Mouse (Mus musculus) retina, postnatal 1 day (tissue): Measurements from ENCODE around the gene Arrdc3.

ENCODE experiments used
- DNase-seq: peaks from one replicate; pipeline ENCODE4 v3.0.0-alpha.2; 2012

The Arrdc3 gene

DNA sequence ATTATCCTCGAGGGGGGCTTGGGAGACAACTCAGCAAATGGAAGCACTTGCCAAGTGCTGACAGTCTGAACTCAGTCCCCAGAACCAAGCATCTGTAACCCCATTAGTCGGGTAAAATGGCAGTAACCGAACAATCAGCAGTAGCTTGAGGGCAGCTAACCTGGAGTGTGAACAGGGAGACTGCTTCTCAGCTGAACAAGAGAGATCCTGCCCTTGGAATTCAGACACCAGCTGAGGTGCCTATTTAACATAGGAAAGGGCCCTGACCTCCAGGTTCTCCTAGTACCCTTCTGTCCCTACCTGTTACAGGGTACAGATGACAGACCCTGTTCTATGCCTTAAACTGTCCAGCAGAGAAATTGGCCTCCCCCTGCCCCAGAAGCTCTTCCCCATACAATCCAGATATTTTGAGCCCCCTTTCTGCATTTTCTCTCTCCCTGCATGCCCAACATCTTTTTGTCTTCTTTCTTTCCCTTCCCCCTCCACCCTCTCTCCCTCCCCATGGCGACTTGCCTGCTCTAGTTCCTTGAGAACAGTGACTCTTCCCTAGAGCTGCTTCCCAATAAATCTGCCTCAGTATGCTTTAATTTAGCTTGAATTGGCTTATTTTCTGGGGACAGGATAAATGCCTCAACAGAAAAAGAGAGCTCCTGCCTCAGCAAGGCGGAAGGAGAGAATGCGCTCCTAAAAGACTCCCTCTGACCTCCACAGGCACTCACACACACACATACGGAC lies 38.6 kb downstream of the Arrdc3 start:
- no peak for DNase-seq

GRCm38 (mm10) chr13:80928187-80928586 lies 45.0 kb downstream of the Arrdc3 start:
- DNase-seq, result no peak

GRCm38 (mm10) chr13:80930030-80930429 lies 46.8 kb downstream of the Arrdc3 start:
- DNase-seq, result no peak

DNA sequence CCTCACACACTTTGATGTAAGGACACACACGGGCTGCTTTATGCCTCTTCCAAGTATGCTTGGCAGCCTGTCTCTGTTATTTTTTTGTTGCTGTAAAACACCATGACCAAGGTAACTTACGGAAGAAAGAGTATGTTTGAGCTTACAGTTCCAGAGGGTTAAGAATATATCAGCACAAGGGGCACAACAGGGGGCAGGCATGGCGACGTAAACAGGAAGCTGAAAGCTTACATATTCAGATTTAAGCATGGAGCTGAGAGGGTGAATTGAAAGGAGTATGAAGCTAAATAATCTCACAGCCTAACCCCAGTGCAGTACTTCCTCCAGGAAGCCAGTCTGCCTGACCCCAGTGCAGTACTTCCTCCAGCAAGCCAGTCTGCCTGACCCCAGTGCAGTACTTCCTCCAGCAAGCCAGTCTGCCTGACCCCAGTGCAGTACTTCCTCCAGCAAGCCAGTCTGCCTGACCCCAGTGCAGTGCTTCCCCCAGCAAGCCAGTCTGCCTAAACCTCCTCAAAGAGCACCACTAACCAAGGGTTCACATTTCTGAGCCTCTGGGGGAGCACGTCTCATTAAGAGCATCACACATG lies 49.7 kb downstream of the Arrdc3 start:
- DNase-seq, result no peak

DNA sequence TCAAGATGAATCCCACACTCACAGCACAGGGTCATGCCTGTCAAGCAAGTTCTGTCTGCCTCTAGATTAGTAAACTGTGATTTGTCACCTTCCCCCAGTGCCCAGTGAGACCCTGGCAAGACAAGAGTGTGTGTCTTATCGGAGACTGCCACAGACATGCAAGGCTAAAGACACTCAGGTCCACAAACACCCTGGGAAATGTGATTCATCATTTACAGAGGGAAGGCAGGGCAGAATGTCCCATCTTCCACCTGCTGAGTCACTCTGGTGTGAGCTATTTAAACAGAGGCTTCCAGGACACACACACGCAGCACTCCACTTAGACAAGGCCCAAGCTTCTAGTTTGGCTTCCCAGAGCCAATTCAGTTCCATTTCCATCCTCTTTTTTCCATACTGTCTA lies 53.2 kb downstream of the Arrdc3 start:
- no peak for DNase-seq

DNA sequence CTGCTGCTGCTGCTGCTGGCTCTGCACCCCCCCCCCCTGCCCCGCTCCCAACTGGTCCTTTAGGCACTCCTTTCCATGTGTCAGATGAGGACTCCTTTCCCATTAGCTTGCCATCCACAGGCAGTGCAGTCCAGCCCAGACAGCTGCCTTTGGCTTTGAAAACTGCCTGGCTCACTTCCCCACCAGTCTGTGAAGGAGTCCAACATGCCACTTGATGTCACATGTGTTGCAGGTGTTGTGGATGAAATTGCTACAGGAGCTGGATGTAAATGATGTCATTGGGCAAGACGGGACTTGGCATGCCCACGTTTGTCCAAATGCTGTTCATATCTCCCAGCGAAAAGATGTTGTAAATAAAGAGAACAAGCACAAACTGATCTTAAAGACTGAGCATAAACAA lies 56.0 kb downstream of the Arrdc3 start:
- DNase-seq, result no peak

GRCm38 (mm10) chr13:80939866-80940265 lies 56.7 kb downstream of the Arrdc3 start:
- DNase-seq, result no peak

GRCm38 (mm10) chr13:80940421-80940820 lies 57.2 kb downstream of the Arrdc3 start:
- DNase-seq, result no peak

DNA sequence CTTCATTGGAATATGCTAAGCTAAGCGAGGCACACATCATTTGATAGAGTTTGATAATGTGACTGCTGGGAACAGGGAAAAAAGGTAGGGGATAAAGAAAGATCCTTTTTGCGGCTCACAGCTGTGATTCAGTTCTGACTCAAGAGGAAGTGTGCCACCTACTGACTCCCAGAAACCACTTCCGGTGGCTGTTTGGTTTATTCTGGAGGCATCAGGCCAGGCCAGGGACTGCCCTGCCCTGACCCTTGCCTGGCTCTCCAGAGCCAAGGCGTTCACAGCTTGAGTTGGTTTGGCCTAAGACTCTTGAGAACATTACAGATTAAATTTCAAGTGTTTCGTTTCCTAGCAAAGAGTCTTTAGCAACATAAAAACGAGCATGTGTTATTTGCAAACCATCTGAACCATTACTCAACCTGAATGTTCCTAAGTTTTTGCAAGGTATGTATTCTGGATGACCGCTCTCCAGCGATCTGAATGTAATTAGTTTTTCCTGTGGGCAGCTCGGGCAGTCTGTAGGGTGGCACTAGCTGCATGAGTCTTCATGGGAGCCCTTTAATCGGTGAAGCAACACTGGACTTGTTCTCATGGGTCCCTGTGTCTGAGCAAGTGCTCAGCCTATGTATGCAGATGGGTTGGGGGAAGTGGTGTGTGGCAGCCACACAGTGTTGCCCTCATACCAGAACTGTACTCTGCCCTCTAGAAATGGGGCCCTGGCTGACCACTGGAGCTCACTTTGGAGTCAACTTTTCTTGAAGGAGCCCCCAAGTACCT lies 57.9 kb downstream of the Arrdc3 start:
- DNase-seq, result no peak

- DNase-seq, result no peak
These were observed 61.3 kb downstream of the Arrdc3 start for GRCm38 (mm10) chr13:80944532-80944931.
